Mouse (Mus musculus): ENCODE results near the gene Csnk1d.

DNA sequence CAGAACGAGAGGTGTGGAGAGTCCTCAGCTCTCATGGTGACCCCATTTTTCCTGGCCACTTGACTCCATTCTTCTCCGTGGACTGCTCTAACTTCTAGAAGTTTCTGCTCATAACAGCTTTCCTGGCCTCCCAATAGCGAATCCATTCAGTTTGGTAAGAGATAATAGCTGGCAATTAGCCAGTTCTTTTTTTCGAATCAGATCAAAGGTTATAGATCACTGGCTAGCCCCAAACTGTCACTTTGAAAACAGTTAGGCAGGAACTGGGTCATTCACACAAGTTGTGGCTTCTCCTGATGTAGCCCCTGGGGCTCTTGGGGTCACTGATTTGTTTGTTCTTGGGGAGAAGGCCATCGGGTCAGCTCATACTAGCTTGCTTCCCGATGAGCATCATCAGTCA, 3.6 kb upstream of the Csnk1d start:
- no peak for TF ChIP-seq CTCF (IDR thresholded peaks at IDR 0.05; ENCODE audit: control insufficient read depth, insufficient read depth, insufficient read length)
- TF ChIP-seq MYOD1 (IDR thresholded peaks at IDR 0.05; ENCODE audit: control insufficient read depth, insufficient read length, low read depth), result no peak
- no peak for TF ChIP-seq MAX (IDR thresholded peaks at IDR 0.05)

Measured in C2C12 (cell line).